Mouse (Mus musculus) olfactory bulb, adult 2 months (tissue): ENCODE data around the gene Ubxn6. TPM values are rescaled to one million over a fixed set of nuclear protein-coding genes. Genes with fewer than 3 reads are reported as not detected.
"Not testable (repeated sequence)": the region's sequence is repeated elsewhere in the genome, so short reads cannot be mapped to it uniquely, and the experiment has no call there.

Experiments used
- H3K27ac ChIP-seq: fragments of 200-500 bp; 2 replicates; pipeline ENCODE4 v1.5.1; 2012; ENCODE audit warnings: low read depth, low read length; ENCODE audit not compliant: insufficient read depth
- H3K4me1 ChIP-seq: fragments of 200-500 bp; 2 replicates; pipeline ENCODE4 v1.6.1; 2012; ENCODE audit warnings: low read length; ENCODE audit not compliant: control insufficient read depth, insufficient read depth
- H3K4me3 ChIP-seq: fragments of 200-500 bp; 2 replicates; pipeline ENCODE4 v1.5.1; 2012; ENCODE audit warnings: mild to moderate bottlenecking, low read depth, low read length, moderate library complexity; ENCODE audit not compliant: insufficient read depth
- CTCF ChIP-seq: fragments of 200-500 bp; IDR thresholded peaks from 2 replicates; pipeline ENCODE4 v1.5.1; 2012; ENCODE audit warnings: low read depth, mild to moderate bottlenecking, low read length, moderate library complexity; ENCODE audit not compliant: insufficient read depth
- POLR2A ChIP-seq: fragments of 200-500 bp; IDR thresholded peaks from 2 replicates; pipeline ENCODE4 v1.6.1; 2012; ENCODE audit warnings: mild to moderate bottlenecking, low read depth, low read length, moderate library complexity; ENCODE audit not compliant: insufficient read depth
- WGBS: fragments of 180-500 bp; shearing (Covaris S2); methylation state at CpG from one replicate; pipeline ENCODE4 v1.1.7; 2018; 5-methylcytosine and 5-hydroxymethylcytosine counted together
- polyA plus RNA-seq: library from polyadenylated mRNA; stranded (reverse); fragments of >200 nt; gene quantifications from 2 replicates; pipeline ENCODE4 v1.2.4, GENCODE M21; 2012; ENCODE audit warnings: low replicate concordance; ENCODE audit not compliant: missing spikeins, insufficient read depth, insufficient read length

The Ubxn6 gene
- polyA plus RNA-seq, 1 experiment: not detected

DNA sequence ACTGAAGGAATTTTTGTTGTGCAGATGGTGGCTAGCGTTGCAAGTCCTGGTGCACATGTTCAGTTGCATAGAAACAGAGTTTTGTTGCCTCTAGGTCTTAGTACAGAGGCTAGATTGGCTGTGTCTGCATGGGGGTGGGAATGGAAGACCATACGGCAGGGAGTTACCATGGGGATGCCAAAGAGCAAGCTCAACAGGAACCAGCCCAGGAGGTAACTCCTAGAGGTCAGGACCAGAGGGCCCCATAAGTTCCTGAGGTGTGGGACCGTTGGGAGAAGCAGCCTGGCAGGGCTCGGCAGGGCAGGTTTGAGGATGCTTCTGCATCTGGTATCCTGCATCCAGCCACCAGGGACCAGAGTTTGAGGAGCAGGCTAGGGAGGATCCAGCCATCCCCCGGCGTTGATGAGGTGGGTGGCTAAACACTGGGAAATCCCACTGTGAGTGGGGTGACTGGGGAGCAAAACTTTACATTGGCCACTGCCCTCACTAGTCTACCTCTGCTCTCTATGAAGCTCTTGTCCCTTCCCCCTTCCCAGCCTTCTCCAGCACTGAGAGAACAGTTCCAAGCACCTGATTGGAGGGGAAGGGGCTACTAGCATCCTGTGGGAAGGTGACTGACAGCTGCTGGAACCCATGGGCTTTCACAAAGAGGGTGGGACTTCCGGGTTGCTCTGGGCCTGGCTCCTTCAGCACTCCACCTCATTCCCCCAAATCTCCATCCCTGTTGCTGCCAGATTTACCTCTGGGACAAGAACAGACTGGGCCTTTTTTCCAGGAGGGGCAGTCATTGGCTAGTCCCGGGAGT is 6.2 kb upstream of the Ubxn6 start:
- Histone ChIP-seq H3K4me1 (peaks cover 26% of the 10 kb centered on the region), H3K4me3 (peak overlapping the region; percentile 66), H3K27ac (no peak overlapping the region)
- 3% methylated on average over 8 of the region's 8 CpGs for WGBS
- no peak for TF ChIP-seq CTCF

DNA sequence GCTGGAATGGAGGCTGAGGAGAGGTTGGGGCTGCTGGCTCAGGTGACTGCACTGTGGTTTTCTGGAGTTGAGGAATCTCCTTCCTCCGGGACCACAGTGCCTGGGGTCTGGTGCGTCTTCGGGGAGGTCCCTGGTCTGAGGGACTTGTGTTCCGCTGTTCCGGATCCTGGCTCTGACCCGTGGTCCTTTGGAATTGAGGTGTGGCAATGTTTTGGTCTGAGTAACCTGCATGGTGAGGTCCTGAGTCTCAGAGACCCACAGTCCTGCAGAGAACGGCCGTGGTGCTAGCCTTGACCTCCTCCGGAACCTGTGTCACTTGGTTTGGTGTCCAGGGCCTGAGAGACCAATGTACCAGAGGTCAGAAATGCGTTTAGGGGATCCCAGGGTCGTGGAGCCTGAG is 5.1 kb upstream of the Ubxn6 start:
- 2% methylated on average over 11 of the region's 11 CpGs for WGBS
- H3K27ac ChIP-seq: no peak overlapping the region
- H3K4me3 ChIP-seq: peak overlapping the region; percentile 66
- TF ChIP-seq CTCF (no peak), POLR2A (no peak)
- H3K4me1 ChIP-seq: peaks cover 26% of the 10 kb centered on the region

DNA sequence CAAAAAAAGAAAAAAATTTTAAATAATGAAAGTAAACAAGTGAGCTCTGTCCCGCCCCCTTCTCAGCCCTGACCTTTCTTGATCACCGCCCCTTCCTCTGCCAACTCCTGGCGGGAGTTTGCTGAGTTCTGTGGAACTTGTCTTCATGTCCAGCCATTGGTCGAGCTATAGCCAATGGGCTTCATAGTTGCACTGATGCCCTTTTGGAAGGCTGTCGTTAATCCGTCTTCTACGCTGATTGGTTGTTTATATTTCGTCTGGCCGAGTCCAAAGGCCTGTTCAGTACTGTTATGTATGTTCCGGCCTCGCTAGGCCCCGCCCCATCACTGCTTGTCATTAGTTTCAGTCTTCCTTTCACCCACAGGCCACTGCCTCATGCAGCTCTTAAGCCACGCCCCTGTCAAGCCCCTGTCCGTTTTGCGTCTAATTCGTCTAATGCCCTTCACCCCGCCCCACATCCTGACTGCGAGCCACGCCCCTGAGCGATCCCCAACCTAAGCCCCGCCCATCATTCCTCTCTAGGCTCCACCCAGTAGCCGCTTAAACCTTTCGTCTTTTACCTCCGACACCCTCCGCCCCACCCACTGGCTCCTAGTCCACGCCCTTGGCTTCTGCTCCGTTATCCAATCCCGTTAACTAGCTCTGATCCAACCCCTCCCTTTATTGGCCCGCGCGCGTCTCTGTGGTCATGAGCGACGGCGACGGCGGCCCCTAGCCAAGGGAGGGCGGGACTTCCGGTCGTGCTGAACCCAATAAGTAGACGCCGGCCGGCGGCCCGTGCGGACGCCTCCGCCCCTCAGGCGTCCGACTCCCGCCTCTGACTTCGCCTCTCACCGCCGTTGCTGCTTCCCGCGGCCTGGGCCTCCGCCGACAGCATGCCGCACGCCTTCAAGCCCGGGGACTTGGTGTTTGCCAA is 4.3 kb upstream of the Ubxn6 start, which contains the start of gene Hdgfl2:
Hdgfl2 (plus strand) TSS at position 755 of the 916 bp plus-strand sequence.
- under 1% methylated on average over 61 of the region's 61 CpGs for WGBS
- Histone ChIP-seq H3K27ac (no peak within 1 kb of the TSS), H3K4me3 (peak within 1 kb of the TSS; percentile 66), H3K4me1 (peaks cover 28% of the 10 kb centered on the region)
- TF ChIP-seq POLR2A (peak; percentile 77), CTCF (no peak)

DNA sequence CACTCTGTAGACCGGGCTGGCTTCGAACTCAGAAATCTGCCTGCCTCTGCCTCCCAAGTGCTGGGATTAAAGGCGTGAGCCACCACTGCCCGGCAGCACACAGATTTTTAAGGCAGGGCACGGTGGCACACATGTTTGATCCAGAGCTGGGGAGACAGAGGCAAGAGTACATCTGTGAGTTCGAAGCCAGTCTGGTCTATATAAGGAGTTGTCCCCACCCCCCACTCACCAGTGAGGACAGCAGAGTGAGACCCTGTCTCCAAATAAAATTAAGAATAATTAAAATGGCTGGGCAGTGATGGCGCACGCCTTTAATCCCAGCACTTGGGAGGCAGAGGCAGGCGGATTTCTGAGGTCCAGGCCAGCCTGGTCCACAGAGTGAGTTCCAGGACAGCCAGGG is 3.5 kb upstream of the Ubxn6 start:
- H3K4me1 ChIP-seq: peaks cover 29% of the 10 kb centered on the region
- WGBS: 65% methylated on average over 9 of the region's 9 CpGs
- not testable (repeated sequence) for H3K27ac ChIP-seq, H3K4me3 ChIP-seq

DNA sequence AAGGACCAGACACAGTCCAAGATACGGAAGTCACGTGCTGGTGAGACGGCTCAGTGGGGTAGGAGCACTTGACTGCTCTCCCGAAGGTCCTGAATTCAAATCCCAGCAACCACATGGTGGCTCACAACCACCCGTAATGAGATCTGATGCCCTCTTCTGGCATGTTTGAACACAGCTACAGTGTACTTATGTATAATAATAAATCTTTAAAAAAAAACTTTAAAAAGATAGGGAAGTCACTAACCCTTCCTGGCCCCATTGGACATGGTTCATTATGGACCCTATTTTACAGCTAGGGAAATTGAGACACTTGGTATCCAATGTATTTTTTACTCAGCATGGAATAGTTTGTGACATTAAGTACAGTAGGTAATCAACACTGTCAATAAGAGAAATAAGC is 2.7 kb upstream of the Ubxn6 start:
- H3K4me3 ChIP-seq: no peak overlapping the region
- WGBS: 85% methylated on average over 5 of the region's 5 CpGs
- H3K4me1 ChIP-seq: peaks cover 29% of the 10 kb centered on the region
- H3K27ac ChIP-seq: no peak overlapping the region
- TF ChIP-seq POLR2A (no peak), CTCF (no peak)

DNA sequence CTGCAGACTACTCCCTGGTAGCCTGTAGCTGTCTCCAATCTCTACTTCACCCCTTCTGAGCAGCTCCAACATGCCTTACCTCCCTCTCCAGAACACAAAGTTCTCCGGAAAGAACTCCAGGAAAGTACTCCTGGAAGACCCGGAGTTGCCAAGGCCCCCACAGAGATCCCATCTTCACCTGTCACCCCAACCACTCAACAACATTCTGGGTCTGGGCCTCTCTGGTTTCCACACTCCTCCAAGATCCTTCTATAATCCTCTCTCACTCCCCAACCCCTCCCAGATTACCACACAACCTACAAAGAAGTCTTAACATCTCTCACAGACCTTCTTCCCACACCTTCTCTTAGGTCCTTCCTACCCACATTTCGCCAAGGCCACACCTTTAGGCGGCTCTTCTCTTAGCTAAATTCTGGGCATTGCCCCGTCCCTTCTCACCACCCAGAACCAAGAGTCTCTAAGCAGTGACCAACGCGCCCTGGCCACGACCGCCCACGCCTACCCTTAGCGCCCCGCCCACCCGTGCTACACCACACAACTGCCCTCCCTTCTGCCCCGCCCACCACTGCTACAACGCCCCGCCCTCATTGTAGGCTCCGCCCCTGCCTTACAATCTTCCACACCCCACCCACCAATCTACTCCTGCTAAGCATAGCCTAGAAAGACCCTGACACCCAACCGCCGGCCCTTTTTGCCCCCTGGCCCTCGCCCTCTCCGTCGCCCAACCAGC is 566 bp downstream of the Ubxn6 start:
- Histone ChIP-seq H3K27ac (peak overlapping the region; percentile 77), H3K4me3 (peak overlapping the region; percentile 91), H3K4me1 (peaks cover 8% of the 10 kb centered on the region)
- TF ChIP-seq POLR2A (no peak), CTCF (no peak)
- WGBS: 9% methylated on average over 22 of the region's 22 CpGs

DNA sequence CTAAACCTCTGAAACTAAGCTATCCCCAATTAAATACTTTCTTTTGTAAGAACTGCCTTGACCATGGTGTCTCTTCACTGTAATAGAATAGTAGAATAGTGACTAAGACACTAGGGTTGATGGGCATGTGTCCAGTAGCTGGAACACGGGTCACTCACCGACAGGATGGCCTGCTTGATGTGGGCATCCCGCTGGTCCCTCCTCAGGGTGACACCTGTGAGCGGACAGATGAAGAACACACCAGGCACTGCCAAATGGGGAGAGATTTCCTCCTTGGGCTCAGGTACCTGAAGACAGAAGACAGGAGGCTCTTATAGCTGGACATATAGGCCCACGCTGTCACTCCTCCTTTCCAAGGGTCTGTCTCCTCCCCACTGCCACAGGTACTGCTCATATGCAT is 2.6 kb downstream of the Ubxn6 start:
- WGBS: 92% methylated on average over 5 of the region's 5 CpGs
- H3K4me3 ChIP-seq: no peak overlapping the region
- TF ChIP-seq CTCF (no peak), POLR2A (no peak)
- H3K4me1 ChIP-seq: peaks cover 5% of the 10 kb centered on the region
- H3K27ac ChIP-seq: no peak overlapping the region

DNA sequence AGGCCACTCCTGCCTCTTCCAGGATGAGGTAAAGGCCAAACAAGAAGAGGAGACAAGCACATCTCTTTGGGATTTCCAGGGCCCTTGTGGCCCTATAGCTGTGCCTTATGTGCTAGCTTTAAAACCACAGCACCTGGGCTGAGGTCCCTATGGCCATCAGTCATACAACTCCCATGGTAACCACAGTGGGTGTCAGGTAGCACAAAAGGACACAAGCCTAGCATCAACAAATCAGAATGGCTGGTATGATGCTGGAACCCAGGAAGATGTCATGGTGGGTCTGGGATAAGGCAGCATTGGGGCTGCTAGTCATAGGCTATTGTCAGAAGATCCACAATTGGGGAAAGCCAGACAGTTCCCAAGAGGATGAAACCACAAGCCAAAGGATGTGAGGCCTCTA is 3.7 kb downstream of the Ubxn6 start:
- TF ChIP-seq CTCF (no peak), POLR2A (no peak)

DNA sequence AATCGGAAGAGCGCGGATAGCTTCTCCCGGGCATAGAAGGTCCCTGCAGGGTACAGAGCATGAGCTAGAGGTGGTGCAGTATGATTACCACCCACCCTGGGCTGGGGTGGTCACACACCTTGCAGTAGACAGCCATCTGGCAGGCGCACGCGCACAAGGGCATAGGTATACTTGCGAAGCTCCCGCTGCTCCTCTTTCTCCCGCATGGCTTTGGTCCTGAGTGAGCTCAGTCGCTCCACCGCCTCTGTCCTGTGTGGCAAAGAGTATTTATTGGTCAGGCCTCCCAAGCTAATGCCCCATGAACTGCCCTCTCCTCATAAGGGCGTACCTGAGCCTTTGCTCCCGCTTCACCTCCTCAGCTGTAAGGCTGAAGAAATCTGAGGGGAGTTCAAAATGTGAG is 5.8 kb downstream of the Ubxn6 start:
- Histone ChIP-seq H3K27ac (no peak overlapping the region), H3K4me3 (no peak overlapping the region), H3K4me1 (peaks cover 2% of the 10 kb centered on the region)
- TF ChIP-seq POLR2A (no peak), CTCF (no peak)
- WGBS: 95% methylated on average over 14 of the region's 14 CpGs

More for the DNA sequence above, 3.7 kb downstream of the Ubxn6 start:
- H3K4me3 ChIP-seq: no peak overlapping the region
- no peak overlapping the region for H3K27ac ChIP-seq
- peaks cover 5% of the 10 kb centered on the region for H3K4me1 ChIP-seq
